Mouse (Mus musculus): ENCODE data around the gene Olfr183. TPM values are rescaled to one million over a fixed set of nuclear protein-coding genes. Genes with fewer than 3 reads are reported as not detected.

The Olfr183 gene
- not detected in 2 replicates for polyA plus RNA-seq (2015; fragmentation: Nextera tagmentation; extraction: Ambion mirVana)

DNA sequence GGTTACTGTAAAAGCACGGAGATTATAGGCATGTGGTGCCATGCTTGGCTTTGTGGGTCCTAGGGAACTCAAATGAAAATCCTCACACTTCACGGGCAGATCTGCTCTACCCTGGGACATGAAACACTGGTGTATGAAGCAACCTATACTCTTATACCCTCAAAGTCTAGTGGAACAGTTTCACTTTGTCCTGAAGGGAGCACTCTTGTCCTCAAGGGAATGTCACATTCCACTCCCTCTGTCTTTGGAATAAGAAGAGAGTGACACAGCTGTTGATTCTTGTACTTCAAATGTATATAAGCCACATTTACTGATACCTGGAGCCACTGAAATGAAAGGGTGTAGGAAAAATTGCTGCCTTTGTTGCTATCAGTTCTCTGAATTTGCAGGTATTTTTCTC, at the start of gene Olfr183:
TSS of gene Olfr183 (plus strand) at position 301 of the 400 bp plus-strand sequence.

GRCm38 (mm10) chr16:59030191-59030590, 35.0 kb downstream of the Olfr183 start, which contains the start of gene Olfr186:
Olfr186 (minus strand) TSS chr16:59030291.

GRCm38 (mm10) chr16:59039710-59040109, 44.6 kb downstream of the Olfr183 start, which contains the start of gene Olfr187:
Olfr187 (minus strand) TSS chr16:59039767.

Other genes starting within 250 kb of the Olfr183 start
- gene Olfr172, start 232.2 kb upstream of the Olfr183 start, polyA plus RNA-seq (2015; fragmentation: Nextera tagmentation; extraction: Ambion mirVana): not detected in 2 replicates
- not detected in 2 replicates for gene Olfr173, start 195.1 kb upstream of the Olfr183 start, polyA plus RNA-seq (2015; fragmentation: Nextera tagmentation; extraction: Ambion mirVana)
- gene Olfr175-ps1, start 168.6 kb upstream of the Olfr183 start, polyA plus RNA-seq (2015; fragmentation: Nextera tagmentation; extraction: Ambion mirVana): not detected in 2 replicates
- gene Olfr177, start 120.6 kb upstream of the Olfr183 start, polyA plus RNA-seq (2015; fragmentation: Nextera tagmentation; extraction: Ambion mirVana): not detected in 2 replicates
- not detected in 2 replicates for gene Olfr178, start 103.3 kb upstream of the Olfr183 start, polyA plus RNA-seq (2015; fragmentation: Nextera tagmentation; extraction: Ambion mirVana)
- not detected in 2 replicates for gene Olfr181, start 66.6 kb upstream of the Olfr183 start, polyA plus RNA-seq (2015; fragmentation: Nextera tagmentation; extraction: Ambion mirVana)
- gene Olfr180, start 66.0 kb upstream of the Olfr183 start, polyA plus RNA-seq (2015; fragmentation: Nextera tagmentation; extraction: Ambion mirVana): not detected in 2 replicates
- gene Olfr186, start 34.9 kb downstream of the Olfr183 start, polyA plus RNA-seq (2015; fragmentation: Nextera tagmentation; extraction: Ambion mirVana): not detected in 2 replicates
- not detected in 2 replicates for gene Olfr187, start 44.4 kb downstream of the Olfr183 start, polyA plus RNA-seq (2015; fragmentation: Nextera tagmentation; extraction: Ambion mirVana)
- not detected in 2 replicates for gene Olfr190, start 82.6 kb downstream of the Olfr183 start, polyA plus RNA-seq (2015; fragmentation: Nextera tagmentation; extraction: Ambion mirVana)
- gene Olfr191, start 94.5 kb downstream of the Olfr183 start, polyA plus RNA-seq (2015; fragmentation: Nextera tagmentation; extraction: Ambion mirVana): not detected in 2 replicates
- gene Olfr193, start 116.5 kb downstream of the Olfr183 start, polyA plus RNA-seq (2015; fragmentation: Nextera tagmentation; extraction: Ambion mirVana): not detected in 2 replicates
- not detected in 2 replicates for gene Olfr194, start 125.7 kb downstream of the Olfr183 start, polyA plus RNA-seq (2015; fragmentation: Nextera tagmentation; extraction: Ambion mirVana)
- not detected in 2 replicates for gene Olfr195, start 151.7 kb downstream of the Olfr183 start, polyA plus RNA-seq (2015; fragmentation: Nextera tagmentation; extraction: Ambion mirVana)
- gene Olfr196, start 175.1 kb downstream of the Olfr183 start, polyA plus RNA-seq (2015; fragmentation: Nextera tagmentation; extraction: Ambion mirVana): not detected in 2 replicates
- not detected in 2 replicates for gene Olfr198, start 208.2 kb downstream of the Olfr183 start, polyA plus RNA-seq (2015; fragmentation: Nextera tagmentation; extraction: Ambion mirVana)
- not detected in 2 replicates for gene Olfr199, start 224.4 kb downstream of the Olfr183 start, polyA plus RNA-seq (2015; fragmentation: Nextera tagmentation; extraction: Ambion mirVana)

Data from urinary bladder, postnatal 0 days (tissue).